Mouse (Mus musculus): ENCODE measurements around the gene Maml3.
A peak's percentile ranks its signal among the peaks of the same experiment; 100 is the strongest.

The Maml3 gene

DNA sequence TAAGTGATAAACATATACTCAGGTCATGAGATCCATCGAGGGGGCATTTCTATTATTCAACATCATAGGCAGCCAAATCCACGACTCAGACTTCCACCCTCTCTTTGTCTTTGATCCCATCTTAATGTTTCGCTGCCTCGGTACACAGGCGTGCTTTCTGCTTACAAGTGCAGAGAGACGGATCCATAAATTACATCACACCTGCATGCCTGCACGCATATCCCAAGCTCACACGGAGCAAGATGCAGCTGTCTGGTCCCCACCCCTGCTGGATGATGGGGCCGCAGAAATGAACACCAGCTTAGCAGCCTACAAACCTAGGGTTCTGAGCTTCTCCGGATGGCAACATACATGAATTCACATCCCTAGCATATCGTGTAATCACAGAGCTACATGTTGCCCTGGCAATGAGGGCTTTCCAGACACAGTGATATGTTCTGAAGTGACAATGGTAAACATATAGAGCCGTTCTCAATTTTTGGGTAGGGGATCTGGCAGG, 200.5 kb downstream of the Maml3 start:
- DNase-seq = no peak

- DNase-seq = no peak
Measured at GRCm38 (mm10) chr3:51901151-51901550, 203.7 kb downstream of the Maml3 start.

DNA sequence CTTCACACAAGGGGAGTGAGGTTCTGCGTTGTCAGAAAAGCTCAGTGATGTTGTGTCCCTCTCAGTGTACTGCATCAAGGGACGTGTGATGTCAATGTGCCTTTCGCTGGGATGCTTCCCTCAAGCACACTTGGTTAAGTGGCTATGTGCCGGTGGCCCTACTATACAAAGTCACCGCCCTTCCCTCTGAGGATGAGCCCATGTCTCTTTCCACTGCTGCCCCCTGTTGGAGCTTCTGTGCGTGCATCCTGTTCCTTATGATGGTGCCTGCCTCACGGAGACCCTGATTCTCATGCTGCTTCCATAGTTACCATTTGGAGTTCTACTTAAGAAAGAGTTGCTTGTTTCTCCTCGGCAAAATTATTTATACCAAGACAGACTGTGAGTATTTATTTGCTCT, 210.4 kb downstream of the Maml3 start:
- DNase-seq = peak; percentile 39

DNA sequence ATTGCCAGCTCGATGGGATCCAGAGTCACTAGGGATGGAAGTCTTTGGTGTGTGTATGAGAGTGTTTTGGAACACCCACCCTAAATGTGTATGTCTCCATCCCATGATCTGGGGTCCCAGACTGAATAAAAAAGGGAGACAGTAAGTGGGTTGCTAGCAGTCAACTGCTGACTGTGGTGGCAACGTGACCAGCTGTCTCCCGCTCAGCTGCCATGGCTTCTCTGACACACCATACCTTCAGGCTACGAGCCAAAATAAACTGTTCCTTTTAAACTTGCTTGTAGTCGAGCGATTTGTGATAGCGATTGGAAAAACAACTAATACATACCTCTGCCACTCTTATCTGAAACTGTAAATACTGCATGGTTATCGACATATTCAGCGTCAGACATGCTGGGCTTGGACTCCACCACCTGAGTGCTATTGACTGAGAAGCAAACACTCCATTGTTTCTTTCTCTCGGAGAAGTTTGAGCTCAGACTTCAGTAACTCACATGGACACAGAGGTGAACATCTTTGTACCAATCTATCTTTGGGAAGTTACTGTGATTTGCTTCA, 213.2 kb downstream of the Maml3 start:
- DNase-seq = no peak

- no peak for DNase-seq
Measured at GRCm38 (mm10) chr3:51890181-51890580, 214.7 kb downstream of the Maml3 start.

- no peak for DNase-seq
Measured at GRCm38 (mm10) chr3:51889776-51890175, 215.1 kb downstream of the Maml3 start.

- no peak for DNase-seq
Measured at GRCm38 (mm10) chr3:51888662-51889433, 216.0 kb downstream of the Maml3 start.

GRCm38 (mm10) chr3:51888295-51888661, 216.6 kb downstream of the Maml3 start:
- no peak for DNase-seq

GRCm38 (mm10) chr3:51885920-51886319, 219.0 kb downstream of the Maml3 start:
- DNase-seq = no peak

- DNase-seq = no peak
Measured at GRCm38 (mm10) chr3:51885487-51885886, 219.4 kb downstream of the Maml3 start.

GRCm38 (mm10) chr3:51881981-51882380, 222.9 kb downstream of the Maml3 start:
- peak; percentile 67 for DNase-seq

DNA sequence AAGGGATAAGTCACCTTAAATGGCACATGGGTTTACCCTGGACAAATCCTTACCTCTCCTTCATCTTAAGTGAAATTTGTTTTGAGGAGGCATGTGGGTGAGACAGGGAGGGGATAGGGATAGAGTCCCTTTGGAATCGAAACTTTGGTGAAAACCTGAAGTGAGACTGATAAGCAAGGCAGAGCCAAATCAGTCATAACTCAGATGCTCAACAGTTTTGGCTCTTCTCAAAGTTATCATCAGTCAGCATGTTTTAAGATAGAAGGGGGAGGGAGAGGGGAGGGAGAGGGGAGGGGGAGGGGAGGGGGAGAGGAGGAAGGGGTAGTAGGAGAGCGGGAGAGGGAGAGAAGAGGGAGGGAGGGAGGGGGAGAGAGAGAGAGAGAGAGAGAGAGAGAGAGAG, 223.5 kb downstream of the Maml3 start:
- DNase-seq = no peak

DNA sequence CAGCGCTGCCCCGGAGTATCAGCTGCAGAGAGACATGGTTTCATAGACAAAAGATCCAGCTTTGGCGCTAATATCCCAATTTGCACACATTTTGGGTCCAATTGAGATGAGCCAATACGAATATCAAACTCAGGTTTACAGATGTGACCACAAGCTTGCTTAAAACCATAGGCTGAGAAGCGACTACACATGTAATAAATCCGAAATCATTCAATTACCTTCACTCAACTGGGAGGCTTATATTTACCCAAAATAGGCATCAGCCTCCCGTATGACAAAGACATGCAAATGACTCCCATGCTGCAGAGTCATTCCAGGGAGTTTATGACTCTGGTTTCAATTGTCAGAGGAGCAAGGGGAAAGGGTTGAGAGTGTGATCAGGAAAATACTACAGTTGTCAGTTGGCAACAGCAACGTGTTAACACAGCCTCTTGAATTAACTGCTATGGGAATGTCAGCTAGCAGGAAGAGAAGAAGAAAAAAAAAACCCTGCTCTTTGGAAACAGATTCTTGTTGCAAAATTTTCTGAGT, 224.3 kb downstream of the Maml3 start:
- DNase-seq = no peak

DNA sequence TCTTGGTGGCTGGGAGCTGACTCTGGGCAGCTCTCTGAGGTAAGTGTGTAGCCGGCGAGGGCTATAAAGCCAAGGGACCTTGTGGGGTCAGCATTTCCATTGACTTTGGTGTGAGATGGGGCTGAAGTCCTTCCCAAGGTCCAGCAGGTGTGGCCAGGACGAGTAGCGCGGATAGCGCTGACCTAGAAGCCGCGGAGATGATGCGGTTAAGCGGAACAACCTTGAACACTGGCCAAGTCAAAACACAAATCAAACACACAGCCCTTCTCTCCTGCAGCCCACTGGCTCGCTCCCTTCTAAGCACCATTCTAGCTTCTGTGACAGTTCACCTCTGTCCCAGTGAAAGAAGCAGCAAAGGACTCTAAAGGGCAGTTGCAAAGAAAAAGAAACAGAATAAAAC, 225.7 kb downstream of the Maml3 start:
- DNase-seq = no peak

GRCm38 (mm10) chr3:51878577-51878976, 226.3 kb downstream of the Maml3 start:
- no peak for DNase-seq

GRCm38 (mm10) chr3:51876729-51877128, 228.1 kb downstream of the Maml3 start:
- no peak for DNase-seq

- DNase-seq = no peak
Measured at GRCm38 (mm10) chr3:51875629-51876028, 229.2 kb downstream of the Maml3 start.

DNA sequence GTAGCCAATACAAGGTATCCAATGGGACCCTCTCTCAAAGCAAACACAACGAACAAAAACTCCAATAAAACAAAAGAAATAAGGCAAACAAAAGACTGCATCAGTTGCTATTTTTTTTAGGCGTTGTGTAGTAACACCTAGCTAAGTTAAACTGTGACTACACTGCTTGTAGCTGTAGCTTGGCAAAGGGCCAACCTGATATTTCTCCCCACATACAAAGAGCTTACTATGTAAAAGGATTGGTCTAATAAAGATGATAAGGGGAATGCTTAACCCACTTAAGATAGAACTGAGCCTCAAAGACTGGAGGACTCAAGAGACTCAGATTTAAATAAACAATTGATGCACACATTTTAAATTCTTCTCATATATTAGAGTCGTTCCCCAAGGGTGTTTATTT, 230.6 kb downstream of the Maml3 start:
- no peak for DNase-seq

DNA sequence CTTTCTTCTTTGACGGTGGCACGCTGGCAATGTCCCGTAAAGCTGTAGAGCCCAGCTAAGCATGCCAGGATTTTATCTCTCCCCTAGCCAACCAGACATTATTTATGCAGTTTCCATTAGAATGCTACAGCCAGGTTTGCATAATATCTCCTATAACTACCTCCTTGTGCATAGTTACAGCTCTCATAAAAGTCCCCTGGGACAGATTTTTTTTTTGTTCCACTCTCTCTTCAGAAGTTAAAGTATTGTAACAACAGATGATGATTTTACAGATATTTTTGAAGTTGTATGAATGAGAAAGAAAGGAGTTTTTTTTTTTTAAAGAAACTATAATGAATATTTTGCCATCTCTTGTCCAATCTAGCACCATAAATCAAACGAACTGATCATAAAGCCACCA, 232.1 kb downstream of the Maml3 start:
- no peak for DNase-seq

- no peak for DNase-seq
Measured at GRCm38 (mm10) chr3:51871346-51871745, 233.5 kb downstream of the Maml3 start.

GRCm38 (mm10) chr3:51869980-51870379, 234.9 kb downstream of the Maml3 start:
- no peak for DNase-seq

DNA sequence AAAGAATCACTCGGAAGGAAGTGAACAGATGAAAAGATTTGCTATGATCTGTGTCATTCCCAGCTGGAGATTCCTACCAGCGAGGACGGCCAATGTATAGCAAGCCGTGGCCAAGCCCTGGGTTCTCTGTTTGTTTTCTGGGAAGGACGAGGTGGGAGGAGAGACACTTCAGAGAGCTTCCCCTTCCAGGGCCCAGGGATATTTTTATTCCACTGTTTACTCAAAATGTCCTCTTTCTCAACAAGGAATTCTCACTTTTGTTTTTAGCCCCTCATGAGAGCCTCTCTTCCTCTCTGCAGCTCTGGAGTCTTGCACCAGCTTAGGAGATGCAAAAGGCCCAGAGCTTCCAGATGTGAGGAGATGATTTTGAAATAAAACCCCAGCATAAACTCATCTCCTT, 236.0 kb downstream of the Maml3 start:
- DNase-seq = no peak

DNA sequence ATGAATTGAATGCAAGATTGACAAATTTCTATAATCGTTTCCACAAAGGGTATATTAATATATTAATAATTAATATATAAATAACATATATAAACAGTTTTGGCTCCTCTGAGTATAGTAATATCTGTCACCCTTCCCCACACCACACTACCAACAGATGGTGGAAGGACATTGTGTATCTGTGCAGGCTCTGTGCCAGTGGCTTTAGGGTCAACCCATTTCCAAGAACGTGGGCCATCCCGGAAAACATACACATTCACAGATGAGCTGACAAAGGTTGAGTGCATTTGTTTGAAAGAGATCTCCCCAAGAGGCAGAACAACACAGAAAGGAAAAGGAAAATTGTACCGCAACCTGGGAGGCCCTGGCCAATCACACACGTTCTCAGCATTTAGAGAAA, 238.4 kb downstream of the Maml3 start:
- no peak for DNase-seq

GRCm38 (mm10) chr3:51861631-51862030, 243.2 kb downstream of the Maml3 start:
- no peak for DNase-seq

GRCm38 (mm10) chr3:51860458-51860857, 244.4 kb downstream of the Maml3 start:
- no peak for DNase-seq

All from thymus, postnatal 25 days (tissue).